Mouse (Mus musculus) cerebellum, postnatal 14 days (tissue): ENCODE data around the gene Ercc4.

ENCODE experiments used
- DNase-seq, 2 experiments: peaks; one replicate each; pipeline ENCODE4 v3.0.0; 2021; ENCODE audit warnings: mixed read lengths in 2 of 2

Gene Ercc4

GRCm38 (mm10) chr16:13196626-13197025 lies 87.1 kb downstream of the Ercc4 start:
- no peak for DNase-seq

- DNase-seq = no peak
These were observed 87.8 kb downstream of the Ercc4 start for GRCm38 (mm10) chr16:13197293-13197692.

- no peak for DNase-seq
These were observed 89.7 kb downstream of the Ercc4 start for GRCm38 (mm10) chr16:13199204-13199603.
